Mouse (Mus musculus) bone marrow, adult 2 months (tissue): ENCODE data around the gene G3bp2.

Source experiments
- CTCF ChIP-seq: fragments of 200-500 bp; IDR thresholded peaks from 2 replicates; pipeline ENCODE4 v1.5.1; 2011; ENCODE audit warnings: low read length, control low read depth; ENCODE audit not compliant: control insufficient read depth, insufficient read depth
- POLR2A ChIP-seq: fragments of 200-500 bp; IDR thresholded peaks from 2 replicates; pipeline ENCODE4 v1.6.1; 2011; ENCODE audit warnings: low read depth, mild to moderate bottlenecking, control low read depth, low read length, borderline replicate concordance; ENCODE audit not compliant: control insufficient read depth

GRCm38 (mm10) chr5:92083417-92084038, at the start of gene G3bp2:
- no peak for TF ChIP-seq CTCF
- TF ChIP-seq POLR2A = peak; percentile 53; the same call in 1 of the 2 replicates
